Mouse (Mus musculus): ENCODE measurements at regions not wholly inside any gene's neighbourhood (a gene's known extent, or its start where the extent isn't known, plus 50 kb on each side); places are given as distances from the start of the nearest gene placed in this dataset.

GRCm38 (mm10) chr15:62264966-62265365, 1342.2 kb upstream of the A1bg start:
- 73% methylated on average over 1 of the region's 1 CpGs for WGBS
- TF ChIP-seq POLR2A (IDR thresholded peaks at IDR 0.05; ENCODE audit: low read depth, low read length): no peak
- TF ChIP-seq CTCF (IDR thresholded peaks at IDR 0.05; ENCODE audit: extremely low read depth, insufficient read length, insufficient replicate concordance, low read depth, low read length): no peak

DNA sequence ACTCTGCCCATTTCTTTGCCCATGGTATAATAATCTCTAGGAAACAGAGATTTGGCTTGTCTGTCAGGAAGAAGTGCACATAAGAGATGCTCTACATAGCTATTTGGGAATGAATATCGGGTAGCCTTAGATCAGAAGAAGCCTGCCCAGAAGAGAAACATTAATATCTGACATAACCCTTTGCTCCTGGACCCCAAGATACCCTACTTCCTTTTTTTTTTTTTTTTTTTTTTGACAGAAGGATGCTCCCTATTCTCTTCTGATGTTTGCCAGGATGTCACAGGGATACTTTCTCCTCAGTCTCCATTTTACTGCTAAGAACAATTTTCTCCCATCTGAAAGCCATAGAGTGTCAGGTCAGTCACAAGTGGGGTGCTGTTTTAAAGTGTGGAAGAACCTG, 1341.4 kb upstream of the A1bg start:
- 90% methylated on average over 1 of the region's 1 CpGs for WGBS
- TF ChIP-seq CTCF (IDR thresholded peaks at IDR 0.05; ENCODE audit: extremely low read depth, insufficient read length, insufficient replicate concordance, low read depth, low read length) (no peak), POLR2A (IDR thresholded peaks at IDR 0.05; ENCODE audit: low read depth, low read length) (no peak)
- H3K27ac ChIP-seq (ENCODE audit: insufficient read depth, low read depth, low read length): no peak overlapping the region
- no peaks in the 10 kb centered on the region for H3K4me1 ChIP-seq (ENCODE audit: control insufficient read depth, insufficient read depth, insufficient read length, low read length)
- H3K4me3 ChIP-seq (ENCODE audit: low read depth, low read length): no peak overlapping the region
- H3K36me3 ChIP-seq (ENCODE audit: control insufficient read depth, insufficient read depth, low read length): no peaks in the 10 kb centered on the region
- no peaks in the 10 kb centered on the region for H3K27me3 ChIP-seq (ENCODE audit: control insufficient read depth, insufficient read depth, low read length)

More at GRCm38 (mm10) chr15:62264966-62265365, 1342.2 kb upstream of the A1bg start:
- no peaks in the 10 kb centered on the region for H3K4me1 ChIP-seq (ENCODE audit: control insufficient read depth, insufficient read depth, insufficient read length, low read length)
- no peak overlapping the region for H3K27ac ChIP-seq (ENCODE audit: insufficient read depth, low read depth, low read length)
- H3K4me3 ChIP-seq (ENCODE audit: low read depth, low read length): no peak overlapping the region
- no peaks in the 10 kb centered on the region for H3K27me3 ChIP-seq (ENCODE audit: control insufficient read depth, insufficient read depth, low read length)
- no peaks in the 10 kb centered on the region for H3K36me3 ChIP-seq (ENCODE audit: control insufficient read depth, insufficient read depth, low read length)

- no peak overlapping the region for H3K4me3 ChIP-seq (ENCODE audit: low read depth, low read length)
- H3K27ac ChIP-seq (ENCODE audit: insufficient read depth, low read depth, low read length): no peak overlapping the region
- H3K27me3 ChIP-seq (ENCODE audit: control insufficient read depth, insufficient read depth, low read length): no peaks in the 10 kb centered on the region
- no peaks in the 10 kb centered on the region for H3K36me3 ChIP-seq (ENCODE audit: control insufficient read depth, insufficient read depth, low read length)
- no peaks in the 10 kb centered on the region for H3K4me1 ChIP-seq (ENCODE audit: control insufficient read depth, insufficient read depth, insufficient read length, low read length)
- TF ChIP-seq POLR2A (IDR thresholded peaks at IDR 0.05; ENCODE audit: low read depth, low read length) (no peak), CTCF (IDR thresholded peaks at IDR 0.05; ENCODE audit: extremely low read depth, insufficient read length, insufficient replicate concordance, low read depth, low read length) (no peak)
- WGBS: 86% methylated on average over 5 of the region's 5 CpGs
These were observed 1339.7 kb upstream of the A1bg start for GRCm38 (mm10) chr15:62262487-62262886.

GRCm38 (mm10) chr15:62261520-62261919, 1338.7 kb upstream of the A1bg start:
- Histone ChIP-seq H3K36me3 (ENCODE audit: control insufficient read depth, insufficient read depth, low read length) (no peaks in the 10 kb centered on the region), H3K27ac (ENCODE audit: insufficient read depth, low read depth, low read length) (no peak overlapping the region; the same call in 1 of the 2 replicates), H3K27me3 (ENCODE audit: control insufficient read depth, insufficient read depth, low read length) (no peaks in the 10 kb centered on the region), H3K4me3 (ENCODE audit: low read depth, low read length) (no peak overlapping the region), H3K4me1 (ENCODE audit: control insufficient read depth, insufficient read depth, insufficient read length, low read length) (no peaks in the 10 kb centered on the region)
- TF ChIP-seq POLR2A (IDR thresholded peaks at IDR 0.05; ENCODE audit: low read depth, low read length) (no peak), CTCF (IDR thresholded peaks at IDR 0.05; ENCODE audit: extremely low read depth, insufficient read length, insufficient replicate concordance, low read depth, low read length) (no peak)
- WGBS: 71% methylated on average over 2 of the region's 2 CpGs

DNA sequence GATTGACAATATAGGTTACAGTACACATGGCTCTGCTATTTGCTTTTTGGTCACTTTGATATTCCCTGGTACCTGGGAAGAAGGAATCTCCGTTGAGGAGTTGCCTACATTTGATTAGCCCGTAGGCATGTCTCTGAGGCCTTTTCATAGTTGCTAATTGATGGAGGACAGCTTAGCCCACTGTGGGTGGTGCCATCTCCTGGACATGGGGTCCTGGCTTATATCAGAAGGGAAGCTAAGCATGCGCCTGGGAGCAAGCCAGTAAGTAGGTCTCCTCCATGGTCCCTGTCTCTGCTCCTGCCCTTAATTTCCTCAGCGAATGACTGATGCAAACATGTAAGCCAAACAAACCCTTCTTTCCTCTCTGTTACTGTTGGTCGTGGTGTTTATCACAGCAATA, 1335.8 kb upstream of the A1bg start:
- 84% methylated on average over 5 of the region's 5 CpGs for WGBS
- Histone ChIP-seq H3K27me3 (ENCODE audit: control insufficient read depth, insufficient read depth, low read length) (no peaks in the 10 kb centered on the region), H3K36me3 (ENCODE audit: control insufficient read depth, insufficient read depth, low read length) (no peaks in the 10 kb centered on the region), H3K4me3 (ENCODE audit: low read depth, low read length) (no peak overlapping the region), H3K27ac (ENCODE audit: insufficient read depth, low read depth, low read length) (no peak overlapping the region), H3K4me1 (ENCODE audit: control insufficient read depth, insufficient read depth, insufficient read length, low read length) (no peaks in the 10 kb centered on the region)
- no peak for TF ChIP-seq CTCF (IDR thresholded peaks at IDR 0.05; ENCODE audit: extremely low read depth, insufficient read length, insufficient replicate concordance, low read depth, low read length)
- TF ChIP-seq POLR2A (IDR thresholded peaks at IDR 0.05; ENCODE audit: low read depth, low read length): no peak

DNA sequence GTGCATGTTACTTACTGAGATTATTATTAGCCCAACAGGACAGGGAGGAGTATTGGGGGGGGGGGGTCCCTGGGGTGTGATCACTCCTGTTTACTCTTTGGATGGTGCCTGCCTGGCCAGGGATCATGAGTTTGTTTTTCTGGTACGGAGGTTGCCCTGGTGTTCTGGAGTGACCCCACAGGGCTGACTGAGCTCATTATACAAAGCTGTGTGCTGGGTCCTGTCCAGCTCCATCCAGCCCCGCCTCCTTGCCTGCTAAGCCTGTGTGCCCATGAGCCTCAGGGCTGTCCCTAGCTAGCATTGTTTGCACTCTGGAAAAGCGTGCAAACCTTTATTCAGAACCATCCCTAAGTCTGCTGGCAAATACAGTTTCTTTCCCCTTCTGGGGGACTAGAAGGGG, 1335.1 kb upstream of the A1bg start:
- H3K27ac ChIP-seq (ENCODE audit: insufficient read depth, low read depth, low read length): no peak overlapping the region
- no peaks in the 10 kb centered on the region for H3K27me3 ChIP-seq (ENCODE audit: control insufficient read depth, insufficient read depth, low read length)
- WGBS: 50% methylated on average over 3 of the region's 3 CpGs
- no peaks in the 10 kb centered on the region for H3K36me3 ChIP-seq (ENCODE audit: control insufficient read depth, insufficient read depth, low read length)
- no peaks in the 10 kb centered on the region for H3K4me1 ChIP-seq (ENCODE audit: control insufficient read depth, insufficient read depth, insufficient read length, low read length)
- H3K4me3 ChIP-seq (ENCODE audit: low read depth, low read length): no peak overlapping the region
- no peak for TF ChIP-seq CTCF (IDR thresholded peaks at IDR 0.05; ENCODE audit: extremely low read depth, insufficient read length, insufficient replicate concordance, low read depth, low read length)
- TF ChIP-seq POLR2A (IDR thresholded peaks at IDR 0.05; ENCODE audit: low read depth, low read length): no peak

DNA sequence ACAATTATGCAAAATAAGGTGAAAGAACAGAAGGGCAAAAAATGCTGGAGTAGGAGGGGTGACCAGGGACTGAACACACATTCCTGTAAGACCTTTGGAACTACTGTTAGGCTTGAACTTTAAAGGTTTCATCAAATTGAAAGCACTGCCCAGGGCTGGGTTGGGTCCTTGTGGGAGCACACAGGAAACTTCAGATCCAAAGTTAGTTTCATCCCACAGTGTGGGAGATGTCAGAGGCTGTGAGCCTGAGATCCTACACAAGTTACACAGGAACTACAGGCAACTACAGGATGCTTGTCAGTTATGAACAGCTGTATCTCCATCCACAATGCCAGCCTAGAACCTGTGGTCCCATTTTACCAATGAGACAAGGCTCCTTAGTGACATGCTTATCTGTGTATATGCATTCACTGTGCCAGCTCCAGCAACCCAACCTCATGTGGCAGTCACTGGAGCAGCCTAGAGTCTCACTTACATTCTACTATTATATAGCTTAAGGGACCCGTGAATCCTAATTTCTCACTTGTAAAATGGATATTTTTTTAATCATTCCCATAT, 1334.4 kb upstream of the A1bg start:
- Histone ChIP-seq H3K4me3 (ENCODE audit: low read depth, low read length) (no peak overlapping the region), H3K36me3 (ENCODE audit: control insufficient read depth, insufficient read depth, low read length) (no peaks in the 10 kb centered on the region), H3K27me3 (ENCODE audit: control insufficient read depth, insufficient read depth, low read length) (no peaks in the 10 kb centered on the region), H3K4me1 (ENCODE audit: control insufficient read depth, insufficient read depth, insufficient read length, low read length) (no peaks in the 10 kb centered on the region), H3K27ac (ENCODE audit: insufficient read depth, low read depth, low read length) (no peak overlapping the region)
- 95% methylated on average over 1 of the region's 1 CpGs for WGBS
- TF ChIP-seq POLR2A (IDR thresholded peaks at IDR 0.05; ENCODE audit: low read depth, low read length) (no peak), CTCF (IDR thresholded peaks at IDR 0.05; ENCODE audit: extremely low read depth, insufficient read length, insufficient replicate concordance, low read depth, low read length) (no peak)

All from small intestine, adult 2 months (tissue).